Mouse (Mus musculus): ENCODE measurements around the gene Abhd2. TPM values are rescaled to one million over a fixed set of nuclear protein-coding genes. Genes with fewer than 3 reads are reported as not detected.
"Not testable (repeated sequence)": the region's sequence is repeated elsewhere in the genome, so short reads cannot be mapped to it uniquely, and the experiment has no call there.

Abhd2 gene
- total RNA-seq, 4 experiments from 2014 or later, result 2.7 to 4.5 (median 4.0) TPM

- no peak for DNase-seq (ENCODE audit: low spot score in 2 of 2)
These were observed 9.2 kb upstream of the Abhd2 start for GRCm38 (mm10) chr7:79263776-79264175.

DNA sequence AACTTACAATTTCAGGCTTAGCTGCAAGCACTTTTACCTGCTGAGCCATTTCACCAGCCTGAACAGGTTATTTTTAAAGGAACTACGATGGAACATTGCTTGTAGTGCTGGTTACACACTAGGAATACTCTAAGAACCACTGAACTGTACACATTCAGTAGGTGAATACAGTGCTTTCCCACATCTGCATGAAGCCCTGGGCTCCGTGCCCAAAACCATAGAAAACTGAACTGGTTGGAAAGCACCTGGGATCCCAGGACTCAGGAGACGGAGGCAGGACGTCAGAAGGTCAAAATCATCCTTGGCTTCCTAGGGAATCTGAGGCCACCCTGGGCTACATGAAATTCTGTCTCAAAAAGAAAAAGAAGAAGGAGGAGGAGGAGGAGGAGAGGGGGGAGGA lies 6.8 kb upstream of the Abhd2 start:
- DNase-seq (ENCODE audit: low spot score in 2 of 2), result no peak

DNA sequence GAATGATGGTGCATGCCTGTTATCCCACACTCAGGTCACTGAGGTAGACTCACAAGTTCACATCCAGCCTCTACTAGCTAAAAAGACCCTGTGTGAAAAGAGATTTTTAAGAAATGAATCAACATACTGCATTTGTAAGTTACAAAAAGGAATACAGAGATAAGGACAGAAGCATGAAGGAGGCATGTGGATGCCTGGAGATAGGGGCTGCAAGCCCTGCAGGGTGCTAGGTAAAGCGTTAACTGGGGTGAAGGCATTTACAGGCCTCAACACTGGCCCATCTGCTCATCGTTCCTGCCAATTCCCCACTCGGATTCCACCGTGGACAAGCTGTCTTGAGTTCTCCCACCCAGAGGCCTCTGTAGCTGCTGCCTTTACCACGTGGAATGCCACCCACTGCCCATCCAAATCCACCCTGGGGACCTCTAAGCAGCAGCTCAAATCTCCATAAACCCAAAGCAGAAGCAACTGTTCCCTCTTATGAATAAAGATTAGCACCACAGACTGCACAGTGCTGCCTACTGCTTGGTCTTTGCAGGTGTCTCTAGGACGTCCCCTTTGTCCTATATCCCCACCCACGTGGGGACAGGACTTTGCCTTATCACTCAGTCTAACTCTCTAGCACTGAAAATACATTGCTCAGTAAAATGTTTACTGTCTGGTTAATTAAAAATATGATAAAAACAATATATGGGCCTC lies 5.2 kb upstream of the Abhd2 start:
- DNase-seq (ENCODE audit: low spot score in 2 of 2), result no peak

DNA sequence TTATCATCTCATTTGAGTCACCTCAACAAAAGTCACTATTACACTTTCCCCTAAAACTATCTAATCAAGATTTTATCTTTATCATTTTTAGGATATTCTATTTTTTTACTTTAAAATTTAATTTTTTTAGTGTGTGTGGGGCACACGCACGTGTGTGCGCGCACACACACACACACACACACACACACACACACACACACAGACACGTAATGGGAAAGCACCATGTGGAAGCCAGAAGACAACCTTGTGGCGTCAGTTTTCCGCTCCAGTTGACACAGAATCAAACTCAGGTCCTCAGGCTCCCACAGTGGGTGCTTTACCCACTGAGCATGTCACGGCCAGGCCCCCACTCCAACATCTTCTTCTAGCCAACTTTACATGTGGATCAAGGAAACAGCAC lies 4.1 kb upstream of the Abhd2 start:
- DNase-seq (ENCODE audit: low spot score in 2 of 2), result no peak

DNA sequence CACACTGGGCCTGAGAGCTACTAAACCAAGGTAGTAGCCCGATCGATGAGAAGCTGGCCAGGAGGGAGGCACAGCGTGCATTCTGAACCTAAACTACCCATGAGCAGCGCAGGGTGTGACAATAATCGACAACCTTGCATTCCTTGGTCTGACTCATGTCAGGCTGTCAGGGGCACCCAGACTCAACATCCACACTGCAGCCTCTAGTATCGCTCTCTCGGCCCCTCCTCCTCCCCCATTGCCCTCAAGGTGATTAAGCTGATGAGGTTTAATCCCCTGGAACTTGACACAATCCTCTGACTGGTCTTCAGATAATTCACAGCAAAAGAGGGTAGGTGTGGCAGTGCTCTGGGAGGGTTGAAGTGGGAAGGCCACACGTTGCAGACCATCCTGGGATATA lies 3.6 kb upstream of the Abhd2 start:
- no peak for DNase-seq (ENCODE audit: low spot score in 2 of 2)

DNA sequence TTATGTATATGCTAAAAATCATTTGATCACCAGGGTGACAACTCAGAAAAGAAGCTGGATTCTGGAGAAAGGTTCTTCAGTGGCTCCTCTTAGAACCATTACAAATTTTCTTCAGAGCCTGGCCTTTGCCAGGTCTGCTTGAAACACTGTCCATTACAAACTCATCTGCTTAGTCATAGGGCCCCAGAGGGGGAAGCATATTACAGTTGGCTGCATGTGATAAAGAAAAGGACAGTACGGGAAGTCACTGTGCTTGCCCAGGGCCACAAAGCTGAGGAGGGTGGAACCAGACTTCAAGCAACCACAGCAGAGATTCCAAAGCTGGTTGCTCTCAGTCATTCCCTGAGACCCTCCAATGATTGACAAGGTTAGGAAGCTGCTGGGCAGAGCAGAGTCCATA lies 3.1 kb upstream of the Abhd2 start:
- DNase-seq (ENCODE audit: low spot score in 2 of 2), result peak; percentile 20 to 24

GRCm38 (mm10) chr7:79270961-79271387 lies 2.0 kb upstream of the Abhd2 start:
- DNase-seq (ENCODE audit: low spot score in 2 of 2), result no peak

DNA sequence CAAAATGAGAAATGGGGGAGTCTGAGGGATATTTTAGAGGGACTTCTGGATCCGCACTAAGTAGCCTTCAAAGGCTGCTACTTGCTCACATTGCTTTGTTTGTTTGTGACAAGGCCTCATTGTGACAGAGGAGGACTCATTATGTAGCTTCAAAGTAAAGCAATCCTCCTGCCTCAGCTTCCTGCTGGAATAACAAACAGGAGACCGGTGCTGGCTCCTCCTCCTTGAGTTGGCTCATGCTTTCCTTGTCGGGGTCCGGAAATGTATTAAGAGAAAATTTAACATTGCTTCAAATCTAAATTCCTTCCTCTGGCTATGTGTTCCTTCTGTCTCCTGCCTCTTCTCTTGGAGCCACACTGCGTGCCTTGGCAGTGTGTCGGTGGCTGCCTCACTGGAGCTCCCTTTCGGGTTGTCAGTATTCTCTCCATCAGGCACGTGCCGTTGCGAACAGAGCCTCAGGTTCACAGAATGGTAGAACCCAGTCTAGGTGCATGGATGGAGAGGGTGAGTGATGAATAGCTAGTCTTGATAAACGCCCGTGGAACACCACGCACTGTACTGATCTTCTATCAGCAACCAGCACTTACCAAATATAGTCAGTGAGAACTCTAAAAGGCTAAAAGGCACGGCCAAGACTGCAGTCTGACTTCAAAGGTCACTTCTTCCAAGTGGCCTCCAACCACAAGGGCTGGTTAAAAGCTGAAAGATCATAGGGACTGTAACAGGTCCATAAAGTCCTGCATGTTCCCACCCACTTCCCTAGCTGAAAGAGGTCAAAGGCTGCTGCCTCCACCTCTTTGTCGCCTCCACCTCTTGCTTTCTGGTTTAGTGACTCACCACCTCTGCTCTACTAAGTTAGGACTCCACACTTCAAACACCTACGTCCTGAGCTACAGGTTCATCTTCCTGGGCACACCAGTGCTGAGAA lies 874 bp upstream of the Abhd2 start:
- no peak for DNase-seq (ENCODE audit: low spot score in 2 of 2)

DNA sequence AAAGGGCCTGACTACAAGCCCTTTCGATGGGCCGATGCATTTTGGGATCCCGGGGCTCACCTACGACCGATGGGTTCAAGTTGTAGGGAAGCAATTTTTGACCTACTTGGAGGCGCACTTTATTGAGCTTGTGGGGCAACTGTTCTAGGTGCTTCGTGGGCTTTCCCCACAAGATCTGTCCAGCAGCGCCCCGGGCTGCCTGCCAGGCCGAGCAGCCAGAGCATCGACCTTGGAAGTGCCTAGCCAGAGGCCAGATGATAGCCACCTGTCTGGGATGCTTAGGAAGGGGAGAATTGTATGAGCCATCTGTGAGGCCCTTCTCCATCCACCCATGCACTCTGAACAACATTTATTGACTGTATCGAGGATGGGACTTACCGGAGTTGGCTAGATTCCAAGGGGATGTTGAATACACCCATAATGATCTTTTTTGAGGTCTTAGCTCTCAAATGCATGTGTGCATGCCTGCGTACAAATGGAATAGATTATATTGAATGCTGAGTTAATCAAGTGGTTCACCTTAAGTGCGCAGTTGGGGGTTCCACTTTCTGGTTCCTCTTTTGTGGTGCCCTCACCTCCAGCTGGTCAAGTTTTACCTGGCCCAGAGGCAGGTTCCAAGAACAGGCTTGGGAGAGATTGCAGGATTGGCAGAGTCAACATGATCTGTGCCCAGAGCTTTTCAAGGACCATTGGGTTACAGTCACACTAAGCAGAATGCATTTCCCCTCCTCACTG lies 906 bp downstream of the Abhd2 start:
- DNase-seq (ENCODE audit: low spot score in 2 of 2), result no peak

- DNase-seq (ENCODE audit: low spot score in 2 of 2), result no peak
These were observed 1.5 kb downstream of the Abhd2 start for GRCm38 (mm10) chr7:79274473-79275010.

- no peak for DNase-seq (ENCODE audit: low spot score in 2 of 2)
These were observed 2.3 kb downstream of the Abhd2 start for GRCm38 (mm10) chr7:79275345-79275744.

GRCm38 (mm10) chr7:79278432-79278831 lies 5.4 kb downstream of the Abhd2 start:
- DNase-seq (ENCODE audit: low spot score in 2 of 2), result no peak

DNA sequence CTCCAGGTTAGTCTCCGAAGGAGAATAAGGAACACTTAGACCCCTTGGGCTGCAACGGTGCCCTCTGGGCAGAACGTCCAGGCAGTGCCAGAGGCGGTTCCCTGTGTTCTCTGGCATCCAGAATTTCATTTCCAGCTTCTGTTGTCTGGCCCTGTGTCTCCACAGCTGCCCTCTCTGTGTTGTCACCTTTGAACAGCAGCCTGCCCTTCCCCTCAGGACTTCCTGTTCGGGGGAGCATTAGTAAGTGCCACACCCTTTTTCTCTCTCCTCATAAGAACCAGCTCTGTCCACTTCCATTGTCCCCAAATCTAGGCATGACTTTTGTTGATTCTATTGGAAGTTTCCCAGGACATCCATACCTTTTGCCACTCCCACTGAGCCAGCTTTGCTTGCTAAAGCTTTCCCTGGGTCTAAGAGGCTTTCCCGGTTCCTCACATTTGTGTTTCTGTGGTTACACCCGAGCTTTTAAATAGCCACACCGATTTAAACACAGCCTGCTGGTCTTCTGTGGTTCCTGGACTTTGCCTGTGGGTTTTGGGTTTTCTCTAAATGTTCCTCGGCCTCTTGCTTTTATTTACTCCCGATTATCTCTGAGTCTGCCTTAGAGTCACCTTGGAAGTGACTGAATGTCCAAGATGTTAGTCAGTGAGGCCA lies 6.5 kb downstream of the Abhd2 start:
- DNase-seq (ENCODE audit: low spot score in 2 of 2), result no peak

DNA sequence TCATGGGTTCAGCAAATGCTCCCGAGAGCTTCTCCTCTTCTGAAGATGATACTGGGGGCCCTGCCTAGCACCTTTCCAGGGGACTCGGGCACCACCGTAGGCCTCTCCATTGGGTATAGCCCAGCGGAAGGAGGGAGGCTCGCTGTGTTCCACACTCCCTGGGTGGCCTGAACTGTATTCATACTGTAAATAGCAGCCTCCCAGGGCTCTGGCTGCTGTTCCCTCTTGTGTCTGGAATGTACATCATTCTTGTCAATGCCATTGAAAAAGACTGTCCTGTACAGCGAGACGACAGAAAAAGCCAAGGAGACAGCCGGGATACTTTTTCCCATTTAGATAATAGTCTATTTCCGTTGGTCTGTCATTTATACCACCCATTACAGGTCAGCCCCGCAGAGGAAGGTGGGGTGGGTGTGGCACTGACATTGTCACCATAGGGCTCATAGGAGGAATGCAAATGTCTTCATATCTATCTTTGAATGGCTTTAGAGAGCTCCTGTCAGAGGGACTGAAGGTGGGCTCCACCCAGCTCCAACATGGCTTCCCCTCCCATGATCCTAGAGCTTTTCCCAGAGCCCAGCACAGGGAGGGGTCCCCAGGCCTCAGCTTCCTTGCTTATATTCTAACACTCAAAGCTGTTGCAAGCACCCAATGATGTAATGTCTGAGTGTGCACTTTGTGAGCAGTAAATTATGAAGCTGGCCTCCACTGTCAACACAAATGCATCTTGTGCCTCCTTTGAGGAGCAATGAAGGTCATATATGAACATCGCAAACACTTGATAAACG lies 10.1 kb downstream of the Abhd2 start:
- DNase-seq (ENCODE audit: low spot score in 2 of 2), result no peak

- not testable (repeated sequence) for DNase-seq (ENCODE audit: low spot score in 2 of 2)
These were observed 10.6 kb downstream of the Abhd2 start for GRCm38 (mm10) chr7:79283671-79283941.

DNA sequence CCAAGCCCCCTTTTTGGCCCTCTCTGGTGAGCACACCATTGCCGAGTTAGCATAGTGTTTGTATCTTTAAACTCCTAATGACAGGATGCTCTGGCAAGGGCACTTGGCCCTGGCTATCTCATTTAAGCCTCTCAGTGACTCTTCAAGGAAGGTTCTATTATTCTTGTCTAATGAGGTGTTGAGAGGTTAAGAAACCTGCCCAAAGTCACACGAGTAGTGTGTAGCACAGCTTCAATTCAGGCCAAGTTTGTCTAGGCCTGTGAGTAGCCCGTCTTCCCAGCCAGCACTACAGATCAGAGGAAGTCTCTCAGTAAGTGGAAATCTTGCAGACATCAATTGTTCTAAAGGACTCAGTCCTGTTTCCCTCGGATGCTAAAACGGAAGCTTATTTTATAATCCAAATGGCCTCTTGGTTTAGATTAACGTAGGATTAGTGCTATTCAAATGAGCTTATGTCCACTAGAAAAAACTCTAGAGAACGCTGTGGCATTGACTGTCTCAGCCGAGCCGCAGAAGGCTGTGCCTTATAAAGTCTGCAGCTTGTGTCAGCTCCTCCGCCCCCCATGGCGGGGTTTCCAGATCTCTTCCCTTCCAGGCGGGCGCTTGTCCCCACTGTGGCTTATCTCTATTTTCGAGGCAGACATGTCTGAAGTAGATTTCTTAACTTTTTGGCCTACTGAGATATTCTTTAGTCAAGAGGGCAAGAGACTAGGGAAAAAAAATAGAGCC lies 11.3 kb downstream of the Abhd2 start:
- no peak for DNase-seq (ENCODE audit: low spot score in 2 of 2)

GRCm38 (mm10) chr7:79284889-79285280 lies 11.9 kb downstream of the Abhd2 start:
- no peak for DNase-seq (ENCODE audit: low spot score in 2 of 2)

- DNase-seq (ENCODE audit: low spot score in 2 of 2), result no peak
These were observed 12.4 kb downstream of the Abhd2 start for GRCm38 (mm10) chr7:79285408-79285807.

GRCm38 (mm10) chr7:79287226-79287625 lies 14.2 kb downstream of the Abhd2 start:
- DNase-seq (ENCODE audit: low spot score in 2 of 2), result no peak

- no peak for DNase-seq (ENCODE audit: low spot score in 2 of 2)
These were observed 14.9 kb downstream of the Abhd2 start for GRCm38 (mm10) chr7:79287928-79288327.
